Mouse (Mus musculus) lung, adult 2 months (tissue): Measurements from ENCODE around the gene Btg2. TPM values are rescaled to one million over a fixed set of nuclear protein-coding genes. Genes with fewer than 3 reads are reported as not detected.

Experiments used
- DNase-seq: peaks from one replicate; pipeline ENCODE4 v3.0.0; 2022
- H3K4me1 ChIP-seq: fragments of 200-500 bp; 2 replicates; pipeline ENCODE4 v1.6.1; 2011; ENCODE audit warnings: low read length; ENCODE audit not compliant: control insufficient read depth, insufficient read depth
- H3K4me3 ChIP-seq: fragments of 200-500 bp; replicated peaks from 2 replicates; pipeline ENCODE3; 2011; ENCODE audit warnings: low read depth, mild to moderate bottlenecking, control low read depth, low read length; ENCODE audit errors: extremely low read depth
- CTCF ChIP-seq: fragments of 200-500 bp; IDR thresholded peaks from 2 replicates; pipeline ENCODE4 v1.5.1; 2011; ENCODE audit warnings: mild to moderate bottlenecking, low read length, control low read depth; ENCODE audit not compliant: insufficient read depth
- POLR2A ChIP-seq: fragments of 200-500 bp; IDR thresholded peaks from 2 replicates; pipeline ENCODE4 v1.6.1; 2011; ENCODE audit warnings: low read depth, mild to moderate bottlenecking, control low read depth, low read length, borderline replicate concordance; ENCODE audit errors: extremely low read depth
- WGBS: fragments of 180-500 bp; shearing (Covaris S2); methylation state at CpG from one replicate; pipeline ENCODE4 v1.1.7; 2018; 5-methylcytosine and 5-hydroxymethylcytosine counted together
- polyA plus RNA-seq: library from polyadenylated mRNA; depleted of rRNA; stranded (reverse); fragments of >200 nt; gene quantifications from 2 replicates; pipeline ENCODE4 v1.2.3, GENCODE M21; 2012; rRNA removed

Gene Btg2
- polyA plus RNA-seq = 75.9 and 109 TPM in 2 replicates

DNA sequence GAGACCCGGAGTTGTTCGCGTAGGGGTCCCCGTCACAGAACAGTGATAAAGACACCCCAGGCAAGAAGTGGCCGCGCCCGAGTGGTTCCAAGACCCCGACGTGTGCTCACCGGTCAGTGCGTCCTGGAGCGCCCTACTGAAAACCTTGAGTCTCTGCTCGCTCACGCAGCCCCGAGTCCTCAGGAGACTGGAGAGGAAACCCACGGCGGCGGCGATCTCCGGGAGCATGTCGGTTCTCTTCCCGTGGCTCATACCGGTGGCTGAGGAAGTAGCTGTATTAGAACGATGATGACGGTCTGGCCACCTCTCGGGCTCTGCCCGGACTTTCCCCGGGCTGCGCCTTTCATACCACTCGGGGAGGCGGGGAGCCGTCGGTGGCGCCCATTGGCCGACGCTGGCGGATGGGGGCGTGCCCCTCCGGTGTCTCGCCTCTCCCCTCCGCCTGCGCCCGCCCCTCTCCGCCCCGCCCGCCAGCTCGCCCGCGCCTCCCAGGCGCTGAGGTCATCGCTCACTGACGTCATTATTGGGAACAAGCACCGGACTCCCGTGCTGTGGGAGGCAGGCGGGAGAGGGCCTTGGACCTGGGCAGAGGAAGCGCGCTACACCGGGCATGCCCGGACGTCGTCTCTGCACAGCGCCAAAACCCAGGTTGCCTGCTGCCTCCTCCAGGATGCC, at the start of gene Btg2:
Gene Btg2, minus strand, starts transcription at position 319 of the 675 bp plus-strand sequence.
- Histone ChIP-seq H3K4me1 (peaks cover 22% of the 10 kb centered on the region), H3K4me3 (peak within 1 kb of the TSS; percentile 98)
- under 1% methylated on average over 60 of the region's 62 CpGs for WGBS
- DNase-seq = peak; percentile 97
- TF ChIP-seq POLR2A (peak; percentile 100), CTCF (no peak)

DNA sequence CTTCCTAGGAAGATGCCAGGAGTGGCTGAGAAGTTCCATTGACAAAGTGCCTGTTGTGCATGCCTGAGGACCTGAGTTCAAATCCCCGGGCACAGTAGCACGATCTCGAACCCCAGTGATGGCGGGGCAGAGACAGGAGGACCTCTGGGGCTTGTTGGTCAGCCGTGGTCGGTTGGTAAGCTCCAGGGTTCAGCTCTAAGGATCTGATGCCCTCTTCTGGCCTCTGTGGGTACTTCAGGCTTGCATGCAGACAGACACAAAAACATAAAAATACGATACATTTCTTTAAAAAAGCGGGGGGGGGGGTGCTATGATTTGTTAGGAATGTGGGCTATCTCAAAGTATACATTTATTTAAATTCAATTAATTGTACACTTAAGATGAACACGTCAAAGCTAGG, 43.3 kb upstream of the Btg2 start:
- no peak for DNase-seq
- TF ChIP-seq CTCF (peak; percentile 59; the same call in 1 of the 2 replicates), POLR2A (no peak)
- WGBS = 46% methylated on average over 9 of the region's 9 CpGs
- Histone ChIP-seq H3K4me1 (no peaks in the 10 kb centered on the region), H3K4me3 (no peak overlapping the region)

- no peak overlapping the region for H3K4me3 ChIP-seq
- no peaks in the 10 kb centered on the region for H3K4me1 ChIP-seq
- 3% methylated on average over 5 of the region's 5 CpGs for WGBS
- TF ChIP-seq POLR2A (no peak), CTCF (peak; percentile 97)
- peak; percentile 85 for DNase-seq
Observed at GRCm38 (mm10) chr1:134120179-134120578, 41.3 kb upstream of the Btg2 start.

DNA sequence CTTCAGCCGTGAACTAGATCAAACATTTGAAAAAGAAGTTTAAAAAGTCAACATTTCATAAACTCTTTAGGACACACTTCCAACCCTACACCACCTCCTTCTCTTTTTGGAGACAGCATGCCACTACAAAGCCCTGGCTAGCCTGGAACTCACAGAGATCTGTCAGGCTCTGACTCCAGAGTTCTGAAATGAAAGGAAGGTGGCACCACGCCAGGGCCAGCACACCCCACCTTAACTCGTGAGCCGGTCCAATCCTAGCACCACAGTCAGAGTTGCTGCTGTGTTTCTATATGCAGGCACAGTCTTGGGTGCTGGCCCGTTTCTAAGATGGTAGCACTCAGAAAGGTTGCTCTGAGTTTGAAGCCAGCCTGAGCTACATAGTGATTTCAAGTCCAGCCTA, 38.2 kb upstream of the Btg2 start:
- 56% methylated on average over 5 of the region's 5 CpGs for WGBS
- TF ChIP-seq CTCF (no peak), POLR2A (no peak)
- H3K4me3 ChIP-seq = no peak overlapping the region
- DNase-seq = no peak
- H3K4me1 ChIP-seq = no peaks in the 10 kb centered on the region

GRCm38 (mm10) chr1:134115424-134115823, 36.5 kb upstream of the Btg2 start:
- no peak for DNase-seq
- no peak for TF ChIP-seq CTCF
- WGBS = 60% methylated on average over 8 of the region's 8 CpGs
- Histone ChIP-seq H3K4me1 (no peaks in the 10 kb centered on the region), H3K4me3 (no peak overlapping the region)

DNA sequence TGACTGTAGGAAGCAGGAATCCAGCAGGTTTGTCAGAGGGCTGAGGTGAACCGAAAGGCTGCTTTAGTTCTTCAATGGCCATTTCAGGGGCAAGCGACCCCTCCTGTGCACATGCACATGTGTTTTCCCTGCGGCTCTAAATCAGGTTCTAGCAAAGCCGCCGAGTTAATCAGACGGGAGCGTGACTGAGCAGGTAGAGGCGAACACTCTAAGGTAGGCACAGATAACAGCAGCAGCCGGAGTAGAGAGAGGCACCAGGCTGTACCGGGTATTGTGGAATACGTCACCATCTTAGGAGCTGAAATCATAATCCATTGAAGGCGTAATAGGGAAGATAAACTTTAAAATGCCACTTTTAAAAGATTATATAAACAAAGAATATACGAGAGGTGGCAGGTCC, 35.8 kb upstream of the Btg2 start:
- TF ChIP-seq POLR2A = no peak
- TF ChIP-seq CTCF = no peak
- no peaks in the 10 kb centered on the region for H3K4me1 ChIP-seq
- DNase-seq = no peak
- H3K4me3 ChIP-seq = no peak overlapping the region
- 81% methylated on average over 13 of the region's 13 CpGs for WGBS

GRCm38 (mm10) chr1:134114018-134114417, 35.1 kb upstream of the Btg2 start:
- WGBS = 59% methylated on average over 7 of the region's 7 CpGs
- TF ChIP-seq CTCF (no peak), POLR2A (no peak)
- no peaks in the 10 kb centered on the region for H3K4me1 ChIP-seq
- DNase-seq = no peak
- no peak overlapping the region for H3K4me3 ChIP-seq

- TF ChIP-seq CTCF (no peak), POLR2A (no peak)
- DNase-seq = no peak
- H3K4me1 ChIP-seq = no peaks in the 10 kb centered on the region
- no peak overlapping the region for H3K4me3 ChIP-seq
- 57% methylated on average over 5 of the region's 5 CpGs for WGBS
Observed at GRCm38 (mm10) chr1:134113560-134113959, 34.6 kb upstream of the Btg2 start.

GRCm38 (mm10) chr1:134110979-134111378, 32.1 kb upstream of the Btg2 start, which contains the start of gene Chit1:
Chit1 (plus strand) TSS chr1:134111242.
- H3K4me1 ChIP-seq = no peaks in the 10 kb centered on the region
- no peak within 1 kb of the TSS for H3K4me3 ChIP-seq
- 59% methylated on average over 4 of the region's 4 CpGs for WGBS
- TF ChIP-seq CTCF (no peak), POLR2A (no peak)
- DNase-seq = no peak

- TF ChIP-seq POLR2A (no peak), CTCF (no peak)
- no peak for DNase-seq
- 76% methylated on average over 5 of the region's 5 CpGs for WGBS
- peaks cover 3% of the 10 kb centered on the region; the same call in 1 of the 2 replicates for H3K4me1 ChIP-seq
- no peak overlapping the region for H3K4me3 ChIP-seq
Observed at GRCm38 (mm10) chr1:134110449-134110848, 31.5 kb upstream of the Btg2 start.
